Mouse (Mus musculus): ENCODE measurements around the gene Cmc1. TPM values are rescaled to one million over a fixed set of nuclear protein-coding genes. Genes with fewer than 3 reads are reported as not detected.

The Cmc1 gene
- polyA plus RNA-seq, 1 experiment from 2014 or later, result 23.9 TPM

GRCm38 (mm10) chr9:118059101-118059500 is 90.9 kb downstream of the Cmc1 start:
- Histone ChIP-seq H3K9me3 (replicated peaks) (no peaks in the 10 kb centered on the region), H3K4me3 (replicated peaks) (no peak overlapping the region), H3K27me3 (no peaks in the 10 kb centered on the region), H3K36me3 (peaks cover 42% of the 10 kb centered on the region), H3K9ac (no peak overlapping the region), H3K27ac (no peak overlapping the region), H3K4me2 (no peak overlapping the region), H3K4me1 (replicated peaks) (no peaks in the 10 kb centered on the region)
- no peak for DNase-seq
- no peak for ATAC-seq (ENCODE audit: low read depth)
- 74% methylated on average over 3 of the region's 3 CpGs for WGBS (ENCODE audit: insufficient replicate concordance)

DNA sequence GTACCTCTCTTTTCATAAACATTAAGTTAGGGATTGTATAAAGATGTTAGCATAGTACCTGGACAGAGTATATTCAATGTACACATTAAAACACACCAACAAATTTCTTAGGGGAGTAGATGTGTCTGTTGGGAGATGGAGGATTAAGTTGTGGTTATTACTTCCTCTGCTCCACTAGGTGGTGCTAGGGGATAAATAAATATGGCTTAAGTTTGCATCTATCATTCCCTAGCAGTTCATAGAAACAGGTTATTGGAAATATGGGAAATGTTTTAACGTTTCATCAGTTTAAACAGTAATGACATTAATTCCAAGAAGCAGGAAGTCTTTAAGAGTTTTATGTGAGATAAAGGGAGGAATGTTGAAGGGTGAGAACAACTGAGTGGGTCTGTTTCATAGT is 96.7 kb downstream of the Cmc1 start:
- ATAC-seq (ENCODE audit: low read depth) (no peak), DNase-seq (no peak)
- Histone ChIP-seq H3K27me3 (no peaks in the 10 kb centered on the region), H3K36me3 (peaks cover 46% of the 10 kb centered on the region), H3K4me1 (replicated peaks) (no peaks in the 10 kb centered on the region), H3K27ac (no peak overlapping the region), H3K9ac (no peak overlapping the region), H3K4me3 (replicated peaks) (no peak overlapping the region), H3K9me3 (replicated peaks) (no peaks in the 10 kb centered on the region), H3K4me2 (no peak overlapping the region)
- 43% methylated on average over 1 of the region's 1 CpGs for WGBS (ENCODE audit: insufficient replicate concordance)

- ATAC-seq (ENCODE audit: low read depth), result no peak
- H3K36me3 ChIP-seq, result peaks cover 19% of the 10 kb centered on the region
- H3K4me3 ChIP-seq (replicated peaks), result no peak overlapping the region
- H3K4me1 ChIP-seq (replicated peaks), result peaks cover 25% of the 10 kb centered on the region
- H3K9me3 ChIP-seq (replicated peaks), result no peaks in the 10 kb centered on the region
- H3K4me2 ChIP-seq, result no peak overlapping the region
- 74% methylated on average over 1 of the region's 1 CpGs for WGBS (ENCODE audit: insufficient replicate concordance)
- H3K9ac ChIP-seq, result no peak overlapping the region
- H3K27ac ChIP-seq, result no peak overlapping the region
- no peaks in the 10 kb centered on the region for H3K27me3 ChIP-seq
- DNase-seq, result no peak
These were observed 104.9 kb downstream of the Cmc1 start for GRCm38 (mm10) chr9:118045011-118045533.

- H3K9ac ChIP-seq, result no peak overlapping the region
- no peak overlapping the region for H3K27ac ChIP-seq
- H3K4me2 ChIP-seq, result no peak overlapping the region
- H3K9me3 ChIP-seq (replicated peaks), result no peaks in the 10 kb centered on the region
- peaks cover 27% of the 10 kb centered on the region for H3K4me1 ChIP-seq (replicated peaks)
- H3K36me3 ChIP-seq, result peaks cover 15% of the 10 kb centered on the region
- WGBS (ENCODE audit: insufficient replicate concordance), result 79% methylated on average over 3 of the region's 3 CpGs
- DNase-seq, result no peak
- ATAC-seq (ENCODE audit: low read depth), result no peak
- no peaks in the 10 kb centered on the region for H3K27me3 ChIP-seq
- no peak overlapping the region for H3K4me3 ChIP-seq (replicated peaks)
These were observed 106.4 kb downstream of the Cmc1 start for GRCm38 (mm10) chr9:118043581-118043980.

- Histone ChIP-seq H3K4me1 (replicated peaks) (peaks cover 27% of the 10 kb centered on the region), H3K4me3 (replicated peaks) (no peak overlapping the region), H3K4me2 (peak overlapping the region; percentile 78), H3K9me3 (replicated peaks) (no peaks in the 10 kb centered on the region), H3K36me3 (peaks cover 11% of the 10 kb centered on the region; the same call in 1 of the 2 replicates), H3K9ac (no peak overlapping the region), H3K27me3 (no peaks in the 10 kb centered on the region), H3K27ac (no peak overlapping the region)
- WGBS (ENCODE audit: insufficient replicate concordance), result 66% methylated on average over 4 of the region's 4 CpGs
- DNase-seq (no peak), ATAC-seq (ENCODE audit: low read depth) (no peak)
These were observed 107.2 kb downstream of the Cmc1 start for GRCm38 (mm10) chr9:118042738-118043137.

DNA sequence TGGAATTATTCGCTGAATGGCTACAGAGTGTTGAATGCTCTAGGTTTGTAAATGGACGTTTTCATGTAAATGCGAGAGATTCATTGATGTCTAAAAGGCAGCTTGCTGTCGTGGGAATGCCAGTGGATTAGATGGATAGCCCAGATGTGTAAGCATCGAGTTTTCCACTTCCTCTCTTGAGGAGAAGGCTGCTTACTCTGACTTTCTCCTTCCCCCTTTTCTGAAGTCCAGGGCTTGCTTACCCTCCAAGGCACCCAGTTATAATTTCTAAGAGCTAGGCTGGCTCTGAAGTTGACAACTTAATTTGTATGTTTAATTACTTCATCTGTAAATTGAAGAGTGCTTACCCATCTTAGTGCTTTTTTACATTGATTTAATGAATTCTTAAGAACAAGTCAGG is 108.3 kb downstream of the Cmc1 start:
- no peak for DNase-seq
- no peak for ATAC-seq (ENCODE audit: low read depth)

GRCm38 (mm10) chr9:118041022-118041400 is 109.0 kb downstream of the Cmc1 start:
- Histone ChIP-seq H3K4me3 (replicated peaks) (peak overlapping the region; percentile 82), H3K4me1 (replicated peaks) (peaks cover 27% of the 10 kb centered on the region), H3K36me3 (0 out of 2 replicates have a peak, but pooled peaks cover 6% of the 10 kb centered on the region), H3K9ac (peak overlapping the region; percentile 89), H3K9me3 (replicated peaks) (no peaks in the 10 kb centered on the region), H3K27me3 (no peaks in the 10 kb centered on the region), H3K27ac (peak overlapping the region; percentile 93), H3K4me2 (peak overlapping the region; percentile 78)
- ATAC-seq (ENCODE audit: low read depth) (no peak), DNase-seq (peak; percentile 4)
- under 1% methylated on average over 21 of the region's 21 CpGs for WGBS (ENCODE audit: insufficient replicate concordance)

More for the DNA sequence above, 108.3 kb downstream of the Cmc1 start:
- Histone ChIP-seq H3K9me3 (replicated peaks) (no peaks in the 10 kb centered on the region), H3K27me3 (no peaks in the 10 kb centered on the region), H3K9ac (peak overlapping the region; percentile 89), H3K36me3 (0 out of 2 replicates have a peak, but pooled peaks cover 6% of the 10 kb centered on the region), H3K4me1 (replicated peaks) (peaks cover 27% of the 10 kb centered on the region), H3K4me2 (peak overlapping the region; percentile 78), H3K27ac (peak overlapping the region; percentile 93), H3K4me3 (replicated peaks) (peak overlapping the region; percentile 82)
- 19% methylated on average over 5 of the region's 5 CpGs for WGBS (ENCODE audit: insufficient replicate concordance)

DNA sequence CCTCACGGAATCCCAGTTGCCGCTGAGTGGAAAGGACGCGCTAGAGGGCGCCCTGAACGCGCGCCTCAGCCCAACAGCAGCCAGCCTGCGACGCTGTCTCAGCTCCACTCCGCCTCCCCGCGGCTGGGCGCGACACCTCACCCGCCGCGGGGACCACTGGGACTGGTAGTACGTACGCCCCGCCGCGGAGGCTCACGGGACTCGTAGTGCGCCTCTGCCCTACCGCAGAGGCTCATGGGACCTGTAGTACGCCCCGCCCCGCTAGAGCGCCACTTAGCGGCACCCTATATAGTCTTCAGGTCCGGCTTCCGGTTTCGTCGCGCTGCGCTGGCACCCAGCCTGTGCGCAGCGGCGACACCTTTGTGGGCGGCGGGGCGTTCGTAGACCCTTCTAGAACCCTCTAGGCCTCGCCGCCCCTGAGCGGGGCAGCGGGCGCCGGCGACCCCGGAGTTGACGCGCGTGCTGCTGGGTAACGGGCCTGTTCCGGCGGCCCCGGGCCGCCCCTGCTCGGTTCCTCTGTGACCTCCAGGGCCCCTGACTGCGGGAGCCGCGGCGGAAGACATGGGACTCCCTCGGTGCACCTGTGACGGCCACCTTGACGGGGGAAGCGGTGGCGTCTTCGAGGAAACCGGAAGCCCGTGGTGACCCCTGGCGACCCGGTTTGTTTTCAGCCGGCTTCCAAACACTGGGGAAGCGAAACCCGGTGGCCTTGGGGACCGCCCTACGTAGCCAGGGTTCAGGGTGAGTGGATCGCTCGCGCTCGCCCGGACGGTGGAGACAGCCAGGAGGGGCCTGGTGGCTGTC is 109.6 kb downstream of the Cmc1 start, which contains the start of gene Azi2:
TSS of gene Azi2 (plus strand) at position 282 of the 804 bp plus-strand sequence.
- Histone ChIP-seq H3K27ac (peak within 1 kb of the TSS; percentile 93), H3K4me3 (replicated peaks) (peak within 1 kb of the TSS; percentile 82), H3K36me3 (0 out of 2 replicates have a peak, but pooled peaks cover 6% of the 10 kb centered on the region), H3K9ac (peak within 1 kb of the TSS; percentile 89), H3K4me1 (replicated peaks) (peaks cover 27% of the 10 kb centered on the region), H3K9me3 (replicated peaks) (no peaks in the 10 kb centered on the region), H3K4me2 (peak within 1 kb of the TSS; percentile 79), H3K27me3 (no peaks in the 10 kb centered on the region)
- under 1% methylated on average over 87 of the region's 87 CpGs for WGBS (ENCODE audit: insufficient replicate concordance)
- peak; percentile 97 for DNase-seq
- ATAC-seq (ENCODE audit: low read depth), result peak; percentile 97

DNA sequence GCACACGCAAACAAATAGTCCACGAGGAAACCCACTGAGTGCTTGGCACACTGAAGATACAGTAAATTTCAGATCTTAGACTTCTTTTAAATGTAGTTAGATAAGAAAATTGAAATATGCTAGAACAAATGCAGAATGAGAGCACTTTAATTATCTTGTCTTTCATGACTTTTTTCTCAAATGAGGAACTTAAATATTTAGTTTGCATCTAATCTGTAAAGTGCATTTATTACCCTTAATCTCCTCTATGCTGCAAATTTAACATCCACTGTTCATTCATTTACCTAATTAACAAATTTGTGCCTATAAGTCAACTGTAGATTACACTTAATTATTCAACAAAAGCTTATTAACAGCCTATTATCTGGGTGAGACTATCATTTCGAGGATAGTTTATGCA is 115.0 kb downstream of the Cmc1 start:
- H3K9ac ChIP-seq, result no peak overlapping the region
- peaks cover 3% of the 10 kb centered on the region; the same call in 1 of the 2 replicates for H3K4me1 ChIP-seq (replicated peaks)
- H3K4me3 ChIP-seq (replicated peaks), result no peak overlapping the region
- H3K27ac ChIP-seq, result no peak overlapping the region
- H3K9me3 ChIP-seq (replicated peaks), result no peaks in the 10 kb centered on the region
- WGBS (ENCODE audit: insufficient replicate concordance), result 63% methylated on average over 3 of the region's 3 CpGs
- H3K27me3 ChIP-seq, result no peaks in the 10 kb centered on the region
- no peaks in the 10 kb centered on the region for H3K36me3 ChIP-seq
- DNase-seq (no peak), ATAC-seq (ENCODE audit: low read depth) (no peak)
- no peak overlapping the region for H3K4me2 ChIP-seq

DNA sequence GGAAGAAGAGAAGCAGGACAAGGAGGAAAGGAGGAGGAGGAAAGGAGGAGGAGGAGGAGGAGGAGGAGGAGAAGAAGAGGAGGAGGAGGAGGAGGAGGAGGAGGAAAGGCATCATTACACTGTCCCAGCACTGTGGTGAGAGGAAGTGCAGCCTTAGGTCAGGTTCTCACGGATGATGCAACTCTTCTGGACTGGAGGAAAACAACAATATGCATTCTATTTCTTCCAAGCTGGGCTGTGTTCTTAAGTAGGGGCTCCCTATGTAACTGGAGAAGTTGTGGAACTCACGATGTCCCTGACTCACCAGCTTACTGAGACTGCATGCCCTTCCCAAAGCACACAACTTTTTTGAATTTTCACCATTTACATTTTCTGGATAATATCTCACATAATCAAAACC is 118.3 kb downstream of the Cmc1 start:
- DNase-seq (no peak), ATAC-seq (ENCODE audit: low read depth) (no peak)
- H3K36me3 ChIP-seq, result no peaks in the 10 kb centered on the region
- no peaks in the 10 kb centered on the region for H3K27me3 ChIP-seq
- H3K9me3 ChIP-seq (replicated peaks), result no peaks in the 10 kb centered on the region
- H3K4me3 ChIP-seq (replicated peaks), result no peak overlapping the region
- H3K27ac ChIP-seq, result no peak overlapping the region
- H3K4me1 ChIP-seq (replicated peaks), result no peaks in the 10 kb centered on the region
- 20% methylated on average over 2 of the region's 2 CpGs for WGBS (ENCODE audit: insufficient replicate concordance)
- no peak overlapping the region for H3K9ac ChIP-seq
- no peak overlapping the region for H3K4me2 ChIP-seq

DNA sequence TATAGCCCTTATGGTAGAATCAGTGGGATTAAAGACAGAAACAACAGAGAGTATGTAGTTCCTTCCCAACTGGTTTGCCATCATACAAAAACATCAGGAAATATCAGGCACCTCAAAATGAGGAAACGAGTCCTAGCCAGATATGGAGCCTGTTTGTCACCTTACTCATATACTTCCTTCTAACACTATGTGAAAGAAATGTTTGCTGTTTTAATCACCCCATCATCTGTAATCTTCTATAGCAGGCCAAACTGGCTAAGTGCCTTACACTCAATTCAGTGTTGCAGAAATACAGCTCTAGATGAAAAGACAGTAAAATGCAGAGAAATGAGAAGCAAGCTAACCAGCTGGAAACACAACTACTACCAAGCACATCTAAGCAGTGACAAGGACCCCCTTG is 119.7 kb downstream of the Cmc1 start:
- H3K4me3 ChIP-seq (replicated peaks), result no peak overlapping the region
- 45% methylated on average over 1 of the region's 1 CpGs for whole genome bisulfite sequencing (ENCODE audit: insufficient replicate concordance)

More for the DNA sequence above, 119.7 kb downstream of the Cmc1 start:
- ATAC-seq (ENCODE audit: low read depth) (no peak), DNase-seq (no peak)
- Histone ChIP-seq H3K9ac (no peak overlapping the region), H3K27me3 (no peaks in the 10 kb centered on the region), H3K4me2 (no peak overlapping the region), H3K4me1 (replicated peaks) (no peaks in the 10 kb centered on the region), H3K36me3 (no peaks in the 10 kb centered on the region), H3K9me3 (replicated peaks) (no peaks in the 10 kb centered on the region), H3K27ac (no peak overlapping the region)
